Mouse (Mus musculus): ENCODE measurements at regions not wholly inside any gene's neighbourhood (a gene's known extent, or its start where the extent isn't known, plus 50 kb on each side); places are given as distances from the start of the nearest gene placed in this dataset.

DNA sequence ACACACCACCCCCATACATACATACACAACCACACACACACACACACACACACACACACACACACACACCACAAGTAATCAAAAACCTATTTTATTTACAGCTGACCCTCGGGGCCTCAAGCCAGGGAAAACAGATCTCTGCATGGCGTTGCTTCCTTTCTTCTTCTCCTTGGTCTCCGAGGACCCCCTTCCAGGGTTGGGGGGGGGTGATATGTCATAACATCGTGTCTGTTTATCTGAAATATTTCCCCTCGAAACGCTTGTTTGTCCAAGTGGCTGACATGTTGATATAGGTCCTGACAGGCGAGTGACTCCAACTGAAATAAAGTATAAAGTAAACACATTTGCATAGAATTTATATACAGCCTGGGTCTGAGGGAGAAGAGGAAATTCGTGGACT, 100.4 kb upstream of the Tbx3 start:
- H3K36me3 ChIP-seq (ENCODE audit: control insufficient read depth, insufficient read depth, low read length), result no peaks in the 10 kb centered on the region
- H3K27ac ChIP-seq (ENCODE audit: low read depth, low read length), result no peak overlapping the region
- no peaks in the 10 kb centered on the region for H3K27me3 ChIP-seq (ENCODE audit: control insufficient read depth, insufficient read depth, low read length)
- no peak overlapping the region for H3K4me2 ChIP-seq (ENCODE audit: low read depth)
- no peak for DNase-seq (ENCODE audit: low spot score)
- WGBS, result 70% methylated on average over 8 of the region's 8 CpGs
- no peak overlapping the region for H3K9ac ChIP-seq (ENCODE audit: low read length)
- H3K9me3 ChIP-seq (ENCODE audit: control insufficient read depth, low read length), result peaks cover 2% of the 10 kb centered on the region; the same call in 1 of the 2 replicates
- no peaks in the 10 kb centered on the region for H3K4me1 ChIP-seq (ENCODE audit: control insufficient read depth, insufficient read depth, low read length)
- no peak for ATAC-seq (ENCODE audit: insufficient read depth, low FRiP score, low TSS enrichment)
- H3K4me3 ChIP-seq (ENCODE audit: low read depth, low read length), result no peak overlapping the region

DNA sequence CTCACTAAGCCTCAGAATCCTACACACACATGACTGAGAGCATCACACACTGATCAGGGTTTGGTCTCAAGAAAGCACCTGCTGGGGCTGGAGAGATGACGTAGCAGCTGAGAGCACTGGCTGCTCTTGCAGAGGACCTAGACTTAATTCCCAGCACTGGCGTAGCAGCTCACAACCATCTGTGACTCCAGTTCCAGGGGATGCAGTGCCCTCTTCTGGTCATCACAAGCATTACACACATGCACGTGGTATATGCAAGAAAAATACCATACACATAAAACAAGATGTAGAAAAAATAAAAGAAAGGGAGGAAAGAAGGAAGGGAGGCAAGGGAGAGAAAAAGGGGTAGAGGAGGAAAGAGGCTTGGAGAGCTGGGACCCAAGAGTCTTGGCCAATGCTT, 98.8 kb upstream of the Tbx3 start:
- DNase-seq (ENCODE audit: low spot score) (no peak), ATAC-seq (ENCODE audit: insufficient read depth, low FRiP score, low TSS enrichment) (no peak)
- no peak overlapping the region for H3K4me2 ChIP-seq (ENCODE audit: low read depth)

DNA sequence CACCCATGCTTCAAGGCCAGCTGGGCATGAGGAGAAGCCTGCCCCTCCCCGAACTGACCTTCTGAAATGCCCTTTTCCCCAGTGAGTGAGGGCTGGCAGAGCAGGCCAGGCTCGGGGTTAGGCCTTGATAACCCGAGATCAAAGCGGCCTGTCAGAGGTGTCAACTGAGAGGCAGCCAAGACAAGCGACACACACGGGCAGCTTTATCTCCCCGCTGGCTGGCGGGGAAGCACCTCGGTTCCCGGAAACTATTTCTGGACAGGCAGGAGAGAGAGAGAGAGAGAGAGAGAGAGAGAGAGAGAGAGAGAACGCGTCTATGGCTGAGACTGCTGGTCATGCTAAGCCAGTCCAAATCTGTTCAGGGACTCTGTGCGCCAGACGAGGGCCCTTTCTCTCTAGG, 95.3 kb upstream of the Tbx3 start:
- Histone ChIP-seq H3K27me3 (ENCODE audit: control insufficient read depth, insufficient read depth, low read length) (no peaks in the 10 kb centered on the region), H3K27ac (ENCODE audit: low read depth, low read length) (no peak overlapping the region), H3K9ac (ENCODE audit: low read length) (no peak overlapping the region), H3K9me3 (ENCODE audit: control insufficient read depth, low read length) (peaks cover 2% of the 10 kb centered on the region; the same call in 1 of the 2 replicates), H3K4me2 (ENCODE audit: low read depth) (no peak overlapping the region), H3K4me1 (ENCODE audit: control insufficient read depth, insufficient read depth, low read length) (no peaks in the 10 kb centered on the region), H3K36me3 (ENCODE audit: control insufficient read depth, insufficient read depth, low read length) (no peaks in the 10 kb centered on the region), H3K4me3 (ENCODE audit: low read depth, low read length) (no peak overlapping the region)
- 50% methylated on average over 14 of the region's 14 CpGs for WGBS
- DNase-seq (ENCODE audit: low spot score), result no peak
- ATAC-seq (ENCODE audit: insufficient read depth, low FRiP score, low TSS enrichment), result no peak

More for the DNA sequence above, 98.8 kb upstream of the Tbx3 start:
- H3K27ac ChIP-seq (ENCODE audit: low read depth, low read length), result no peak overlapping the region
- no peak overlapping the region for H3K9ac ChIP-seq (ENCODE audit: low read length)
- no peak overlapping the region for H3K4me3 ChIP-seq (ENCODE audit: low read depth, low read length)
- H3K4me1 ChIP-seq (ENCODE audit: control insufficient read depth, insufficient read depth, low read length), result no peaks in the 10 kb centered on the region
- H3K9me3 ChIP-seq (ENCODE audit: control insufficient read depth, low read length), result peaks cover 2% of the 10 kb centered on the region; the same call in 1 of the 2 replicates
- no peaks in the 10 kb centered on the region for H3K36me3 ChIP-seq (ENCODE audit: control insufficient read depth, insufficient read depth, low read length)
- no peaks in the 10 kb centered on the region for H3K27me3 ChIP-seq (ENCODE audit: control insufficient read depth, insufficient read depth, low read length)
- 88% methylated on average over 3 of the region's 3 CpGs for WGBS

DNA sequence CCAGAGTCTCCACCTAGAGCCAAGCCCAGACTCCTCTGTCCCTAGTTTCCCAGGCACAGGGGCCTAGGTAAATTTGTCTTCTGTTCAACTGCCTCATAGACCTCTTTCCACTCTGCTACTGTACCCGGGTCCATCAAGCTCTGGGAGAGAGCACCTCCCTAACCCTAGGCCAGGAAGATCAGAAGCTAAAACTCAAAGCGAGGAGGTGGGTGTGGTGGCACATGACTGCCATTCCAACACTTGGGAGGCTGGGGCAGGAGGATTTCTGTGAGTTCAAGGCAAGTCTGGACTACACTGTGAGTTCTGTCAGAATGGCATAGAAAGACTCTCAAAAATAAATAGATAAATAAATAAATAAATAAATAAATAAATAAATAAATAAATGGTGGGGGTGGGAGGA, 91.2 kb upstream of the Tbx3 start:
- H3K27ac ChIP-seq (ENCODE audit: low read depth, low read length), result no peak overlapping the region
- DNase-seq (ENCODE audit: low spot score), result no peak
- no peaks in the 10 kb centered on the region for H3K4me1 ChIP-seq (ENCODE audit: control insufficient read depth, insufficient read depth, low read length)
- no peak overlapping the region for H3K4me2 ChIP-seq (ENCODE audit: low read depth)
- 89% methylated on average over 2 of the region's 2 CpGs for WGBS
- H3K9me3 ChIP-seq (ENCODE audit: control insufficient read depth, low read length), result no peaks in the 10 kb centered on the region
- no peak for ATAC-seq (ENCODE audit: insufficient read depth, low FRiP score, low TSS enrichment)
- no peak overlapping the region for H3K9ac ChIP-seq (ENCODE audit: low read length)
- no peaks in the 10 kb centered on the region for H3K27me3 ChIP-seq (ENCODE audit: control insufficient read depth, insufficient read depth, low read length)
- H3K4me3 ChIP-seq (ENCODE audit: low read depth, low read length), result no peak overlapping the region
- no peaks in the 10 kb centered on the region for H3K36me3 ChIP-seq (ENCODE audit: control insufficient read depth, insufficient read depth, low read length)

DNA sequence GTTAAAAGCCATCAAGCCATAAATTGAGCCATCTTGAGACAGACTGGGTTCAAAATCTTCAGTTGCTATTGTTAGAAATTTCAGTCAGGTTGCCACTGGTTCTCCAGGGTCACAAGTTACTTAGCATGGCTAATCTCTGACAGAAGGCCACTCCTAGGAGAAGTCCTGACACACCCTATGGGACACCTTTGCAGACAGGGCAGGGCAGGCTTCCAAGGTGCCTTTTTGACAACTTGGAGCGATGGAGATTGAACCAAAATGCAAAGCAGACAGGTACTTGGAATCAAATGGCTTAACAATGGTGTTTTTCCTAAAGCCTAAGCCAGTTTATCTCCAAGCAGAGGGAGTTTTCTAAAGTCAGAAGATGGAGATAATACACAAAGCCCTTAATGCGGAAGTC, 90.7 kb upstream of the Tbx3 start:
- no peaks in the 10 kb centered on the region for H3K9me3 ChIP-seq (ENCODE audit: control insufficient read depth, low read length)
- 92% methylated on average over 2 of the region's 2 CpGs for WGBS
- ATAC-seq (ENCODE audit: insufficient read depth, low FRiP score, low TSS enrichment) (no peak), DNase-seq (ENCODE audit: low spot score) (no peak)
- H3K9ac ChIP-seq (ENCODE audit: low read length), result no peak overlapping the region
- no peak overlapping the region for H3K4me3 ChIP-seq (ENCODE audit: low read depth, low read length)
- no peaks in the 10 kb centered on the region for H3K27me3 ChIP-seq (ENCODE audit: control insufficient read depth, insufficient read depth, low read length)
- H3K27ac ChIP-seq (ENCODE audit: low read depth, low read length), result no peak overlapping the region
- no peaks in the 10 kb centered on the region for H3K36me3 ChIP-seq (ENCODE audit: control insufficient read depth, insufficient read depth, low read length)
- no peaks in the 10 kb centered on the region for H3K4me1 ChIP-seq (ENCODE audit: control insufficient read depth, insufficient read depth, low read length)
- no peak overlapping the region for H3K4me2 ChIP-seq (ENCODE audit: low read depth)

DNA sequence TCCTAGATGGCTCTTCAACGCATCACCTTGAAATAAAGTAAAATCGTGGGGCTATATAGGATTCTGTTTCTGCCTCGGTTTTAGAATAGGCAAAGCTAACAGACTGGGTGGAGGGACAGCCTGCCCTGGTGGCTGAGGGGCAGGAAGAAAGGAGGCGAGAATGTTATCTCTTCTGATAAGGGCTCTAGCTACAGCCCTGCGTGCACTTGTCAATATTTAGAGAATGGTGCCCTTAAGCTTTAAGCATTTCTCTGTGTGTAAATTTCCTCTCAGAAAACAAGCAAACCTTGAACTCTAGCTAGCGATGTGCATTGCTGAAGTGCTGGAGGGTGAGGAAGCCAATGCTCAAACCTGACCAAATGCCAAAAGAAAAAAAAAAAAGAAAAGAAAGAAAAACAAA, 90.1 kb upstream of the Tbx3 start:
- whole genome bisulfite sequencing, result 86% methylated on average over 6 of the region's 6 CpGs
- ATAC-seq (ENCODE audit: insufficient read depth, low FRiP score, low TSS enrichment), result no peak

DNA sequence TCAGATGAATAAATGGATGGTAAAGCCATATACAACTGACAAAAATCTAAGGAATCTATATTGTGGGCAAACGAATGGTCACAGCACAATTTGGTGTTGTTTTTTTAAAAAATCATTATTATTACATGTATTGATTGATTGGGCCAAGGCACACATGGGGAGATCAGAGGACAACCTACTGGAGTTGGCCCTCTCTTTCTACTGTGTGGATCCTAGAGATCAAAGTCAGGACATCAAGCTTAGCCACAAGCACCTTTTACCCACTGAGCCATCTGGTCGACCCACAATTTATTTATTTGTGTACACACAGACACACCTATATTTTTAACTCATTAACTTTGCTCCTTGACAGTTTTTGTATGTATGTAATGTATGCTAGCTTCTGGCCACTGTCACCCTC, 89.7 kb upstream of the Tbx3 start:
- no peaks in the 10 kb centered on the region for H3K27me3 ChIP-seq (ENCODE audit: control insufficient read depth, insufficient read depth, low read length)
- H3K4me3 ChIP-seq (ENCODE audit: low read depth, low read length), result no peak overlapping the region
- no peak overlapping the region for H3K27ac ChIP-seq (ENCODE audit: low read depth, low read length)
- no peaks in the 10 kb centered on the region for H3K36me3 ChIP-seq (ENCODE audit: control insufficient read depth, insufficient read depth, low read length)
- no peaks in the 10 kb centered on the region for H3K4me1 ChIP-seq (ENCODE audit: control insufficient read depth, insufficient read depth, low read length)
- H3K4me2 ChIP-seq (ENCODE audit: low read depth), result no peak overlapping the region
- no peaks in the 10 kb centered on the region for H3K9me3 ChIP-seq (ENCODE audit: control insufficient read depth, low read length)
- DNase-seq (ENCODE audit: low spot score) (no peak), ATAC-seq (ENCODE audit: insufficient read depth, low FRiP score, low TSS enrichment) (no peak)
- WGBS, result 86% methylated on average over 2 of the region's 2 CpGs
- H3K9ac ChIP-seq (ENCODE audit: low read length), result no peak overlapping the region

More for the DNA sequence above, 90.1 kb upstream of the Tbx3 start:
- Histone ChIP-seq H3K27me3 (ENCODE audit: control insufficient read depth, insufficient read depth, low read length) (no peaks in the 10 kb centered on the region), H3K4me3 (ENCODE audit: low read depth, low read length) (no peak overlapping the region), H3K9me3 (ENCODE audit: control insufficient read depth, low read length) (no peaks in the 10 kb centered on the region), H3K4me2 (ENCODE audit: low read depth) (no peak overlapping the region), H3K4me1 (ENCODE audit: control insufficient read depth, insufficient read depth, low read length) (no peaks in the 10 kb centered on the region), H3K9ac (ENCODE audit: low read length) (no peak overlapping the region), H3K36me3 (ENCODE audit: control insufficient read depth, insufficient read depth, low read length) (no peaks in the 10 kb centered on the region), H3K27ac (ENCODE audit: low read depth, low read length) (no peak overlapping the region)
- DNase-seq (ENCODE audit: low spot score), result no peak

DNA sequence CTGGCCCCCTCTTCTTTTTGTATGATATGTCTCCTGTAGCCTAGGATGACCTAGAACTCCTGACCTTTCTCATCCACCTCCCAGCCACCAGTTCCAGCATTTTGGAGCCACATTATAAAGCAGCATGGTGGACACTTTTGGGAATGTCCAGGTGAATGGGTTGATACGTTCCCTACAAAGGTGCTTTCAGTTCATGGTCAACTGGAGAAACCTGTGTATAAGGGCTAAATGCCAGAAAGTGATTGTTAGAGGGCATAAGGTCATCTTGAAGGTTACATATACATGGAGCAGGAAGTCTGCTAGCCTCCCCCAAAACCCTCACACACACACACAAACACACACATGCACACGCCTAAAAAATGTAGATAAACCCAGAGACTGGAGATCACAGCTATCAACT, 86.1 kb upstream of the Tbx3 start:
- WGBS, result 86% methylated on average over 2 of the region's 2 CpGs
- Histone ChIP-seq H3K4me1 (ENCODE audit: control insufficient read depth, insufficient read depth, low read length) (no peaks in the 10 kb centered on the region), H3K4me3 (ENCODE audit: low read depth, low read length) (no peak overlapping the region), H3K36me3 (ENCODE audit: control insufficient read depth, insufficient read depth, low read length) (no peaks in the 10 kb centered on the region), H3K9ac (ENCODE audit: low read length) (no peak overlapping the region), H3K9me3 (ENCODE audit: control insufficient read depth, low read length) (no peaks in the 10 kb centered on the region), H3K4me2 (ENCODE audit: low read depth) (no peak overlapping the region), H3K27me3 (ENCODE audit: control insufficient read depth, insufficient read depth, low read length) (no peaks in the 10 kb centered on the region), H3K27ac (ENCODE audit: low read depth, low read length) (no peak overlapping the region)
- DNase-seq (ENCODE audit: low spot score) (no peak), ATAC-seq (ENCODE audit: insufficient read depth, low FRiP score, low TSS enrichment) (no peak)

DNA sequence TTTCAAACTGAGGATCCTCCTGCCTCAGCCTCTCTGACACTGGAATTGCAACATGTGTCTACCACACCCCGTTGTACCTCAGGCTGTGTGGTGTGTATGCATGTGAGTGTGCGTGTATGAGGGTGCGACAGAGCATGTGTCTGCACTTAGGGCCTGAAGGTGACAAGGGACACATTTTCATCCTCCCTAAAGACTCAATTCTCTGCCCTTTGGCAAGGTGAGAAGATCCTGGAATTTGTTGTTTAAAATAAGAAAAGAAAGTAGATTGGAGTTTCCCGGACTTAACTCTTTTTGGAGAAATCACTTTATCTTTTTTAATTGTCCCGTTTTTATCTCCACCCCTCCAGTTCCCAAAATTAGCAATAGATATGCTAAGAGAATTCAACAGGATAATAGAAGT, 85.6 kb upstream of the Tbx3 start:
- DNase-seq (ENCODE audit: low spot score) (no peak), ATAC-seq (ENCODE audit: insufficient read depth, low FRiP score, low TSS enrichment) (no peak)
- Histone ChIP-seq H3K27me3 (ENCODE audit: control insufficient read depth, insufficient read depth, low read length) (no peaks in the 10 kb centered on the region), H3K4me3 (ENCODE audit: low read depth, low read length) (no peak overlapping the region), H3K9me3 (ENCODE audit: control insufficient read depth, low read length) (no peaks in the 10 kb centered on the region), H3K9ac (ENCODE audit: low read length) (no peak overlapping the region), H3K36me3 (ENCODE audit: control insufficient read depth, insufficient read depth, low read length) (no peaks in the 10 kb centered on the region), H3K4me2 (ENCODE audit: low read depth) (no peak overlapping the region), H3K27ac (ENCODE audit: low read depth, low read length) (no peak overlapping the region), H3K4me1 (ENCODE audit: control insufficient read depth, insufficient read depth, low read length) (no peaks in the 10 kb centered on the region)
- 91% methylated on average over 5 of the region's 5 CpGs for WGBS

Data from neural tube, embryonic 11.5 days (tissue).